Mouse (Mus musculus): ENCODE measurements around the gene Slc17a7. TPM values are rescaled to one million over a fixed set of nuclear protein-coding genes. Genes with fewer than 3 reads are reported as not detected.
A peak's percentile ranks its signal among the peaks of the same experiment; 100 is the strongest.
"Not testable (repeated sequence)": the region's sequence is repeated elsewhere in the genome, so short reads cannot be mapped to it uniquely, and the experiment has no call there.

Gene Slc17a7
- total RNA-seq (2021), result 10 to 100 TPM in 1 of 2 experiments, 1 to 10 TPM in 1; 8.1 to 11.5 TPM
- long read RNA-seq, experiment 1, partial matches to known transcripts, result 0 of 4 reads
- long read RNA-seq, experiment 1, other reads (novel, unspliced or antisense), result 1 of 4 reads
- long read RNA-seq, experiment 2, transcript Slc17a7-201 (12 exons, 2,915 nt), result major isoform, 10 of 11 reads
- long read RNA-seq, experiment 2, partial matches to known transcripts, result 0 of 11 reads
- long read RNA-seq, experiment 2, other reads (novel, unspliced or antisense), result 0 of 11 reads

DNA sequence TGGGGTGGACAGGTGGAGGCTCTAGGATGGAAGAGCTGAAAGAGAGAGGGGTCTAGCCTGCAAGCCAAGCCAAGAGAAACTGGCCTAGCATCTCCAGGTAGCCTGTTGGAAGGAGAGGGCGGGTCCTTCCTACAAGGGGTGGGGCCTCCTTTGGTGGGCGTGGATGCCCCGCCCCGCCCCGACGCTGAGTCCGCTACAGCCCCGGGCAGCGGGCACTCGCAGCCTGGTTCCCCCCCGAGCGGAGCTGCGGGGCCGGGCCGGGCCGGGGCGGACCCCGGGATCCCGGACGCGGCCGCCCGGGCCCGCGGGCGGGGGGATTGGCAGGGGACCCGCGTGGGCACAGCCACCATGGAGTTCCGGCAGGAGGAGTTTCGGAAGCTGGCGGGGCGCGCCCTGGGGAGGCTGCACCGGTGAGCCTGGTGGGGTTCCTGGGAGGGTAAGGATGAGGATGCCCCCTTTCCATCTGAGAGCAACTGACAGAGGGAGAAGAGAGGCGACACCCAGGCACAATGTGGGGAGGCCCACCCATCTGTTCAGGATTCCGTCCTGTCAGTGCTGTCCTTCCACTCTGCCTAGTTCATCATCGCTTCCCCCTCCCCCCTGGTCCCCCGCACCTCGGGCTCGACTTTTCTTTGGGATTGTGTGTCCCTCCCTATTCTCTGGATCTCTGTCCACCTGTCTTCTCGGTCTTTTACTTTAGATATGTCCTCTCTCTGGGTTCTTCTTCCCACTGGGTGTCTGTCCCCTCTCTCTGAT is at the start of gene Slc17a7:
Gene Slc17a7, plus strand, starts transcription at position 215 of the 756 bp plus-strand sequence.
- DNase-seq, result no peak
- intact Hi-C loops (cut with DNase I), result loop anchor here (5.0 kb wide), 1 partner anchor 133 kb away; no protein-coding TSS in a partner anchor

DNA sequence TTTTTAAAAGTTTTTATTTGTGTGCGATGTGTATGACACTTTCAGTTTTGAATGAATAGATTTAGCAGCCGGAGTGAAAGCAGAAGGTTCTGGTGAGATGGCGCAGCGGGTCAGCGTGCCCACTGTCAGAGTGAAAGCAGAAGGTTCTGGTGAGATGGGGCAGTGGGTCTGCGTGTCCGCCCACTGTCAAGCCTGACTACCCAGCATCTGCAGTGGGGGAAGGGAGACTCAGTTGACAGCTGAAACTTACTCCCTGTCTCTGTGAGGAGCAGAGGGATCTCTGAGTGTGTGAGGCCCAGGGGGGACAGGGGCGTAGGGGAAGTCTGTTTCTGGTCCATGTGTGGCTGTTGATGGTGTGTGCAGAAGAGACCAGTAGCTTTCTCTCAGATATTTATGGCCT is 46.2 kb upstream of the Slc17a7 start:
- DNase-seq, result no peak
- intact Hi-C loops (cut with DNase I), result no loop called here

DNA sequence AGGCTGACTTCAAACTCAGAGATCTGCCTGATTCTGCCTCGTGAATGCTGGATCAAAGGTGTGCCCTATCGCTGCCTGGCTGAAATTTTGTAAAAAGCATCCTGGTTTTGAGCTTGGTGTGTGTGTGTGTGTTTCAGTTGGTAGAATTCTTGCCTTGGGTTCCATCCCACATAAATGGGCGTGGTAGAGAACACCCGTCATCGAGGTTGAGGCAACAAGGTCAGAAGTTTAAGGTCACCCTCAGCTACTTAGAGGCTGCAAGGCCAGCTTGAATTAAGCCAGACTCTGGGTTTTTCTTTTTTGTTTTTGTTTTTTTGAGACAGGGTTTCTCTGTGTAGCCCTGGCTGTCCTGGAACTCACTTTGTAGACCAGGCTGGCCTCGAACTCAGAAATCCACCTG is 45.4 kb upstream of the Slc17a7 start:
- no peak for DNase-seq
- intact Hi-C loops (cut with DNase I), result no loop called here

DNA sequence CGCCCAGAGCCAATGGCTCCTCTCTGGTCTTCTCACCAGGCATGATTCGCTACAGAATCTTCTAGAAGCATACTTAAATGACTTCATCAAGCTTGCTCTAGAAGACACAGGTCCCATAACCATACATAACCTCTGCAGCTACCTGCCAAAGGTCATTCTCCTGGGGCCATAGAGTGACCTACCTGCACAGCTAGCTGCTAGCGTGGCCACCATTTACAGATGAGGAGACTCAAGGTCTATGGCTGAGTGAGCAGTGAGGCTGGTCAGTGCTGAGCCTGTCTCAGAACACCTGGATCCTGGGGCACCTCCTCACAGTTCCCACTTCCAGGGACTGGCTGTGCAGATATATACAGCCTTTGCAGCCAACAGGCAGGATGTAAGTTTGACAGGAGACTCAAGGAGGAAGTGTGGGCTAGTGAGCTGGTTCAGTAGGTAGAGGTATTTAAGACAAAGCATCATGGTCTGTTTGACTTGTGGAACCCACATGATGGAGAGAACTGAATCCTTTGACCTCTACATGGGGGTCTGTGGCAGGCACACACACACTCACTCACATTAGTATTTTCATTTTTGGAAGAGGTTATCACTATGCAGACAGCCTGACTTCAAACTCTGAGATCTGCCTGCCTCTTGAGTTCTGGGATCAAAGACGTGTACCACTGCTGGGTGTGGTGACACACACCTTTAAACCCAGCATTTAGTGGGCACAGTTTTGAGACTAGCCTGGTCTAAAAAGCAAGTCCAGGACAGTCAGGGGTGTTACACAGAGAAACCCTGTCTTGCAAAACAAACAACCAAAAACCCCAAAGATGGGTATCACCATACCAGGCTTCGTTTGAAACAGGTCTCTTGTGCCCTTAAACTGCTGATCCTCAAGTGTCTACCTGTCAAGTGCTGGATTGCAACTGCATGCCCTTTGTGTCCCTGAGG is 43.7 kb upstream of the Slc17a7 start:
- intact Hi-C loops (cut with DNase I), result loop anchor here (5.0 kb wide), 1 partner anchor 38 kb away; no protein-coding TSS in a partner anchor
- no peak for DNase-seq

DNA sequence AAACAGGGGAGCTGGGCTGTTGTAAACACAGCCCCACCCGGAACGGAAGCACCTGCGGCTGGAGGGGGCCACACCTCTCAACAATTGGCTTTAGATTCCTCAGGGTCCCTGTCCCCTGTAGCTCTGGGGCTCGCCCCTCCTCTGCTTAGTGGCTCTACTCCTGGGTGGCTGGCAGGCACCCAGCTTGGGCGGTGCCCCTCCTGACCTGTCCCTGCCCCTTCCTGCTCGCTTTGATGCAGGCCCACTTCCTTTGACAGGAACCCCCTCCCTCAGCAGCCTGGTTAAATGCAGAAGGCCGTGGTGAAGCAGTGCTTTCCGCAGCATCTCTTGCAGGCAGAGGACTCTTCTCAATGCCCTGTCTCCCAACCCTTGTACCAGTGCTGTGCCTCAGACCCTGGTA is 42.3 kb upstream of the Slc17a7 start:
- peak; percentile 63 to 76 for DNase-seq
- intact Hi-C loops (cut with DNase I), result loop anchor here (5.0 kb wide), 1 partner anchor 39 kb away; no protein-coding TSS in a partner anchor

DNA sequence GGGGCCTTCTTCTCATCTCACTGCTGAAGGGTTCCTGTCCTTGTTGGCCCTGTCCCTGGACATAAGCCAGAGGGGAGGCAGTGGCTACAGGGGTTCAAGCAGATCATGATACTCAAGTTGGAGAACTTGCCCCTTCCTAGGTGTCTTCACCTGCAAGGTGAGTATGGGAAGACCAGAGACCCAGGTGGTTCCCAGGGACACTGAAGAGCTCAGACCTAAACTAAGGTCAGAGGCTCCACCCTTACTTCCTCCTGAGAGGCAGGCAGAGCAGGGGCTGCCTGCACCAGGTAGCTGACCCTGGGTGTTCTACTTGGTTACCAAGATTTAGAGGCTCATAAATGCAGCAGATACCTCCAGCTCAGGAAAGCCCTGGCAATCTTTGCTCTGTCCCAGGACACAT is 41.8 kb upstream of the Slc17a7 start:
- intact Hi-C loops (cut with DNase I), result loop anchor here (5.0 kb wide), 1 partner anchor 40 kb away; no protein-coding TSS in a partner anchor
- no peak for DNase-seq

DNA sequence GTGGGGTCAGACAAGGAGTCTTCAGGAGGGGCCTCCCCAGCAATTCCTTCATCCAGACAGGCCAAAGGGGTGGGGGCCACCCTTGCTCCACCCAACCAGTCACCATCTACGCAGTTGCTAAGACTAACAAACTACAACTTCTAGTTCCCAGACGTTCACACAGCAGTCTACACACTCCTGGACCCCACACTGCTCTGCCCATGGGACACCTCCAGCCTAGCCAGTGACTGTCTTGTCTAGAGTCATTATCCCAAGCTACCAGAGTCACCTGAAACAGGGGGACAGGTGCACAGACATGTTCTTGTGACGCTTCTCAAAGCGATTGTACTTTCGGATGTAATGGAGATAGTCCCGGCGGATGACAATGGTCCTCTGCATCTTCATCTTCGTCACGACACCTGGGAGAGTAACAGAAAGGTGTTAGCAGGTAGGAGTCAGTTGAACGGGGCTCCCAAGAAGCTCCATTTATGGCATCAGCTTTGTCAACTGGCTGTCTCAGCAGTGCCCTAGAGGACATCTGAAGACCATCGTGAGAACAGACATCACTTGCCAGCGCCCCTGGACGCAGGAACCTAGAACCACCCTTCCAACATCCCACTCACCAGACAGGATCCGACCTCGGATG is 41.1 kb upstream of the Slc17a7 start:
- intact Hi-C loops (cut with DNase I), result loop anchor here (5.0 kb wide), 1 partner anchor 40 kb away; no protein-coding TSS in a partner anchor

DNA sequence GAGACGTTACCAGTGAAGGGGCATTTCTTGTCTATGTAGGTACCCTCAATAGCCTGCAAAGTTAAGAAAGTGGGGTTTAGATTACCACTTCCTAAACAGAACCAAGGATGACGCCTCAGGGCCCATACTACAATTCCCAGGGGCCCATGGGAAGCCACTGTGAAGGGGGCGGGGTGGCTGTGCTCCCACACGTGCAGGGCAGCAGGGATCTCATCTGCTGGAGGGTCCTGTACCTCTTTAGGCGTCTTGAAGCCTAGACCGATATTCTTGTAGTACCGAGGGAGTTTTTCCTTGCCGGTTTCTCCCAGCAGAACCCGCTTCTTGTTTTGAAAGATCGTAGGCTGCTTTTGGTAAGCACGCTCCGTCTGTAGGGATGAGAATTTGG is 40.6 kb upstream of the Slc17a7 start:
- no peak for DNase-seq
- intact Hi-C loops (cut with DNase I), result loop anchor here (5.0 kb wide), 1 partner anchor 41 kb away; no protein-coding TSS in a partner anchor

More for the DNA sequence above, 41.1 kb upstream of the Slc17a7 start:
- no peak for DNase-seq

DNA sequence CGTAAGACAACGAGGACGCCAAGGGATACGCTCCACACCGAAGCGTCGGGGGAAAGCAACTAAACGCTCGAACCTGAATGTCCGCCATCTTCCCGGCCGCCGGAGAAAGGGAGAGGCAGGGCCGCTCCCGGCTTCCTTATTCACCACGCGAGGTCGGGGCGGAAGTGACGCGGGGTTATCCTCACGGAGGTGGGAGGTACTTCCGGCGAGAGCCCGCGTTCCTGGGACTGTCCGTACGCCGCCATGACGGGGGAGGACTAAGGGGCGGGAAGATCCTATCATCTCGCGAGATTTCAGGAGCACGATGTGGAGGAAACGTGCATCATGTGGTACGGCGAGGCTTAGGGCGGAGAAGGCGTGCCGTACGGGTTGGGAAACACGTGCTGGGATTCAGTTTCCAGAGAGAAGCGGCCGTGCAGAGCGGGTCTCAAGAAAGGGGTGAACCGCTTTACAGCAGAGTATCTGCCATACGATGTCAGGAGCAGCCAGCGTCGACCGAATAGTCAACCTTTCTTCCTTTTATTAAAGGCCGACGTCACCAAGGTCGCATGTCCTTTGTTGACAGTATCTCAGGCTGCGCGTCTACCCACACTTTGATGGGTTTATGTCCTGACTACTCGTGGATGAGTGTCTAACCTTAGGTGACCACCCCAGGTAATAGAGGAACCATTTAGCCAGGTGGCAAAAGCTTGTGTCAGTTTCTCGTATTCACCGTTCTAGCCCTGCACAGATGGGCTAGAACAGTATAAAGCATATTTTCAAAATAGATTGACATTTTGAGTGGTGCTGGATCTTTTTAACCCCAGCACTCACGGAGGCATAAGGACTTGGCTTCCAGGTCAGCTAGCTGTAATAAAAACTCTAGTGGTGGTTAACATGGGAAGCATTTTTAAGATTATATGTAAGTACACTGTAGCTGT is 39.3 kb upstream of the Slc17a7 start, which contains the start of gene Rps11:
Gene Rps11, minus strand, starts transcription at position 216 of the 920 bp plus-strand sequence.
- peak; percentile 97 to 99 for DNase-seq
- intact Hi-C loops (cut with DNase I), result loop anchor here (5.0 kb wide), 1 partner anchor 42 kb away; no protein-coding TSS in a partner anchor

DNA sequence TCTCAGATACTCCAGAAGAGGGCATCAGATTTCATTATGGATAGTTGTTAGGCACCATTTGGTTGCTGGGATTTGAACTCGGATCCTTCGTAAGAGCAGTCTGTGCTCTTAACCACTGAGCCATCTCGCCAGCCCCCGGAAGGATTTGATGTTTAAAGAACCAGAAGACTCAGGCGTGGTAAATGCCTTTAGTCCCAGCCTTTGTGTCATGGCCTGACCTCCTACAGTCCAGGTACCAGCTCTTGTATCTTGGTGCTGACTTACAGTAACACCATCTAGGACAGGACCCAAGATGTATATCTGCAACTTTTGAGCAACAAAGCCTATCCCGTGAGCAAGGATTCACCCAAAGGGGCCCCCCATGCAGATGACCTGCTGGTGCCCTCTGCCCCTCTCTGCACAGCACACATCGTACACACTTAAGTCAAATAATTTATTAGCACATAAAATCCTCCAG is 38.6 kb upstream of the Slc17a7 start:
- intact Hi-C loops (cut with DNase I), result no loop called here
- DNase-seq, result no peak

DNA sequence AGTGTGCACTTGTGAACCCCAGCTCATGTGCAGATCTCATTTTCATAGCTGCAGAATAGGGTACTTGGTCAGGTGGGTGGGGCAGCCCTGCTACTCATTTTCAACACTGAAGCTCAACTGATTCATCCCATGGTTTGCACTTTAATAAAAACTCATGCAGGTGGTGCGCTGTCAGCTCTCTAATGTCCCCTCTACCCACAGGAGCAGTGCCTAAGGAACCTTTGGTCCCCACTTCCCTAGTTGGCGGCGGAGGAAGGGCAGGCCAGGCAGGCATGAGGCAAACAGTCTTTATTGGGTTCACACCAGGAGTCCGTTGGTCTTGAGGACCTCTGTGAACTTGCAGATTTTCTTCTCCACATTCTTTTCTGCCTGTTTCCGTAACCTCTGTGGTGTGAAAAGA is 38.1 kb upstream of the Slc17a7 start:
- intact Hi-C loops (cut with DNase I), result not testable (repeated sequence)

DNA sequence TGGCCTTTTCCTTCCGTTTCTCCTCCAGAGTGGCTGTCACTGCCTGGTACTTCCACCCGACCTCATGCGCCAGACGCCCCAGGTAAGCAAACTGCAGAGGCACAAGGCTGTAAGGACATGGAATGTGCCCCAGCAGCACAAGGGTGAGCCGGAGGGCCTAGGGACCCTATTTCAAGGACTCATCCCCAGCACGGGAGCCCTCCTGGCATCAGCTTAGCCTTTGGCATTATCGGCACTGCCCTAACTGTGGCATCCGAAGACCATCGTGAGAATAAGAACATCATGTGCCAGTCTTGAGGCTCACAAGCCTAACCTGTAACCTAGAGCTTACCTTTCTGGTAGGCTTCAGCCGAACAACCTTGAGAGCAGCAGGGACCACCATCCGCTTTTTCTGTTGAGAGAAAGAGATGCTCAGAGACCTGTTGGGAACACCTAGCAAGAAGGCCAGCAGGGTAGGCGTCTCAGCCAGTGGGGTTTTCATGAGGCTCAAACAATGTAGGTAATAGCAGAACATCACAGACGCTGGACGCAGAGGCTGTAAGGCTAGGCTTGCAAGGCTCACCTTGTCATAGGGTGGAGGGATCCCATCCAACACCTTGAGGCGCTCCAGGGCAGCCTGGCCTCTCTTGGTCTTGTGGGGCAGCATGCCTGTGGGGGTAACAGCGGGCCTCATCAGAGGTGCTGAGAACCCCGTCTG is 37.5 kb upstream of the Slc17a7 start:
- DNase-seq, result no peak
- intact Hi-C loops (cut with DNase I), result no loop called here

More for the DNA sequence above, 38.1 kb upstream of the Slc17a7 start:
- not testable (repeated sequence) for DNase-seq

DNA sequence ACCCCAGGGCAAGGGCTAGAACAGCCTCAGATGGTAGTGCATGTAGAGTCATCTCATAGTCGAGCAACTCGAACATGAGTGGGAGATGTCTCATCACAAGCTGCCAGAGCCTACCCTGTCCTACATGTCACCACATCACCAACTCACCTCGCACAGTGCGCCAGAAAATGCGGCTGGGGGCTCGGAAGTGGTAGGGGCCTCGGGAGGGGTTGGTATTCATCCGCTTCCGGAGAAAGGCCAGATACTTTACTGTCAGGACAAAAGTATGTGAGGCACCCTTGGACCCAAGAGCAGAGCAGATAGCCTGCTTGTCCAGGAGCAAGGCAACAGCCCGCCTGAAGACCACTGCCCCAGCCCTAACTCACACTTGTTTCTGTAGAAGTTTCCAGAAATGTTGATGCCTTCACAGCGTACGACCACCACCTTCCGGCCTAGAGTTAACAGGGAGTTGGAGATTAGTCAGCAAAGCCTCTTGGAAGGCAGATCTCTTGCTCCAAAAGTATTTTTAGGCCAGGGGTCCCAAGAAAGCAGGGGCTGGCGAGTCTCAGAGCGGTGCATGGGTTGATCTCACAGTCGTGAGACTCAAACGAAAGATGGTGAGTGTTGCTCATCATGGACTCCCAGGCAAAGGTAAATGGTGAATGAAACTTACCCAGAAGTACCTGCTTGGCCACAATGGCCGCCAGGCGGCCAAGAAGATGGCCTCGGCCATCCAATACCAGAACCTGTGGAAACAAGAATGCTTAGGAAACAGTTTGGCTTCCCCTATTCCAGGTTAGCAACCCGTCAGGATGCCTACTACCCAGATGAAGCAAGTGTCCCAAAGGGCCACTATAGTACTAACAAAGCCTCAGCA is 36.7 kb upstream of the Slc17a7 start:
- intact Hi-C loops (cut with DNase I), result no loop called here
- DNase-seq, result no peak

DNA sequence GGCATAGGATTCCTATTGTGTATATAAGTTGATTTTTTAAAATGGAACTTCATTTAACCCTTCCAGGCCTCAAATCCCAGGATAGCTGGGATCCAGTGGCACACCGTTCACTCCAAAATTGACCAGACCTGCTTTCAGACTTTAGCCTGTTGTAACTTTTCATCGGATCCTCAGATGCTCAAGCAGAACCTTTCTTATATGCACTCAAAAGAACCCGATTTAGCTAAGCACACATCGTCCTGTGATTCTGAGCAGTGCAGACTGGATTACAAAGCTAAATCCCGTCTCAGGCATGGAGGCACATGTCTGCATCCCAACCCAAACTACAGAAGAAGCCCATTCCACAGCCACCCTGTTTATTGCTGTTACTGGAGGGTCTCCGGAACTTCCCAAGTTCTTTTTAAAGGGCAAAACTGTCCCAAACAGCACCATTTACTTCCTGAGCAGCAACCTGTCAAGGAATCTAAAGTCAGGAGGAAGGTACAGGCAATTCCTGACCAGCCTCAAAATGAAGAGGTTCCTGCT is 36.0 kb upstream of the Slc17a7 start:
- no peak for DNase-seq
- intact Hi-C loops (cut with DNase I), result no loop called here

DNA sequence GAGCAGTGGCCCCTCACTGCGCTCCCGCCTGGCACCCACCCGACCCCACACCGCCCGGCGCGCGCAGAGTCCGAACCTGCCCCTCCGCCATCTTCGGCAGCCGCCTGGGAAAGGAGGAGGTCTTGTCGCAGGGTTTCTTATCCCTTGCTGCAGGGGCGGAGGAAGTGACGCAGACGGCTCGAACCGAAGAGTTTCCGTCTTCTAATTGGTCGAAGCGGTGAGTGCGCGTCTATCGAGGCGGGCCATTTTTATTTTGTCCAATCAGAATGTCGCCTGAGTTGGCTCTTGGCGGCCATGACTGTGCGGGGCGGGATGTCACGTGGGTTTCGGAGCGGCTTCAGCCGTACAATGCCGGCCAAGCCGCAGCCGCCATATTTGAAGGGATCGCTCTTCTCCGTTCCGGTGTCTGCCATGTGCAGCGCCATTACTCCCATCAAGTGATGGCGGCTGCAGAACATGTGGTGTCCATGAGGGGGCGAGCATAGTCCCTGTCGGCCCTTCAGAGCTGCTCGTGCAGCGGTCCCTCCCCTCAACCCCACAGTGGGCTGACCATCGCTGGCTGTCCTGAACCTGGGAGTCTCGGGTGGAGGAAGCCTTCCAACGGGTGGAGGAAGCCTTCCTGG is 35.0 kb upstream of the Slc17a7 start, which contains the start of gene Rpl13a:
Gene Rpl13a, minus strand, starts transcription at position 138 of the 623 bp plus-strand sequence.
- DNase-seq, result peak; percentile 96 to 97
- intact Hi-C loops (cut with DNase I), result no loop called here

DNA sequence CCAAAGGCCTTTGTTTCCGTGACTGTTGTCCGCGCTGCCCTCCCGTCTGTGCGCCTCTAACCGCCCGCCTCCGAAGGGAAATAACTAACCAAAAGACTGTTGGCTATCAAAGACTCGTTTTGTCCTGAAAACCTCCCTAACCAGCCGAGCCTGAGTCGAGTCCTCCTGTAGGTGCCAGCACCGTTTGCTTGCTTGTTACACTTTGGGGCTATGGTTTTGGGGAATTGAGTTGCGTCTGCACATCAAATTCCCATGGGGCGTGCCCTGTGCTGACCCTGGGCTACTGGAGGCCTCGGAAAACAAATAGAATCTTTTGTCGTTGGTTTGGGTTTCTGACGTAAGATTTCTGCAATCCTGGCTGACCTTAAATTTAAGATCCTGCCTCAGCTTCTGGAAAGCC is 34.4 kb upstream of the Slc17a7 start:
- intact Hi-C loops (cut with DNase I), result no loop called here
- DNase-seq, result peak; percentile 54 to 62
